Mouse (Mus musculus): ENCODE results near the gene Sh3pxd2a.

DNA sequence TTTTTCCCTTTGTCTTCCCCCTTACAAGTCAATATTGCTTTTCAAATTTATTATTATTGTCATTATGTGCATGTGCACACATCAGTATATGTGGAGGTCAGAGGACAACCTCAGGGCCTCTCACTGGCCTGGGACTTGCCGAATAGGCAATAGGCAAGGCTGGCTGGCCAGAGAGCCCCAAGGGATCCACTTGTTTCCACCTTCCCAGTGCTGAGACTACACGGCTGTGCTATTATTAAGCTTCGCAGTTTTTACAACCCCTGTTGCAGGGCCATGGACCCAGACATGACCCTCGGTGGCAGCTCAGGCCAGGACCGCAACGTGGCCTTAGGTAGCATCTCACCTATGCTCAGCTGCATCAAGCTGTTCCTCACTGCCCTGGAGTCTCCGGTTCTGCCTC, 251.8 kb downstream of the Sh3pxd2a start:
- TF ChIP-seq E2F4 (IDR thresholded peaks at IDR 0.05; ENCODE audit: borderline replicate concordance, low read depth, low read length) (no peak), ETS1 (IDR thresholded peaks at IDR 0.05; ENCODE audit: low read depth, low read length) (no peak)
